Mouse (Mus musculus): Measurements from ENCODE around the gene Gm28961. TPM values are rescaled to one million over a fixed set of nuclear protein-coding genes. Genes with fewer than 3 reads are reported as not detected.
"Not testable (repeated sequence)": the region's sequence is repeated elsewhere in the genome, so short reads cannot be mapped to it uniquely, and the experiment has no call there.

The Gm28961 gene
- polyA plus RNA-seq (2014; fragmentation: Nextera tagmentation; extraction: Ambion mirVana) = not detected in 2 replicates

- not testable (repeated sequence) for ATAC-seq (ENCODE audit: low read depth); H3K36me3 ChIP-seq (ENCODE audit: control insufficient read depth, insufficient read depth, low read length); H3K9me3 ChIP-seq (ENCODE audit: control insufficient read depth, low read length); H3K27me3 ChIP-seq (ENCODE audit: control insufficient read depth, insufficient read depth, low read length); H3K27ac ChIP-seq (ENCODE audit: low read depth, low read length); H3K9ac ChIP-seq (replicated peaks; ENCODE audit: low read depth, low read length); H3K4me1 ChIP-seq (ENCODE audit: control insufficient read depth, insufficient read depth, low read length); H3K4me2 ChIP-seq (ENCODE audit: low read depth, low read length); H3K4me3 ChIP-seq (ENCODE audit: low read depth, low read length)
- WGBS = no CpG with 5 or more reads among the region's 6 CpGs
Observed at GRCm38 (mm10) chrY:57705397-57705796, at the start of gene Gm28961. Gene Gm28961 (plus strand): TSS chrY:57705697.

Other genes starting within 250 kb of the Gm28961 start
- gene Gm21943, start 172.0 kb upstream of the Gm28961 start, polyA plus RNA-seq (2014; fragmentation: Nextera tagmentation; extraction: Ambion mirVana) = not detected in 2 replicates

Data from neural tube, embryonic 14.5 days (tissue).